Mouse (Mus musculus) myocyte (in vitro differentiated cells): Measurements from ENCODE around the gene Hes6.
A peak's percentile ranks its signal among the peaks of the same experiment; 100 is the strongest.

Experiments
- CEBPB ChIP-seq: IDR thresholded peaks from 2 replicates; pipeline ENCODE4 v1.6.1; 2011; ENCODE audit warnings: mild to moderate bottlenecking, moderate library complexity; ENCODE audit not compliant: poor library complexity, insufficient read depth, severe bottlenecking
- E2F4 ChIP-seq: IDR thresholded peaks from one replicate; pipeline ENCODE4 v1.6.1; 2011; ENCODE audit warnings: mild to moderate bottlenecking, control low read depth, moderate library complexity; ENCODE audit not compliant: insufficient read depth
- MAX ChIP-seq: IDR thresholded peaks from one replicate; pipeline ENCODE4 v1.6.1; 2011; ENCODE audit warnings: low read depth, mild to moderate bottlenecking, control low read depth
- MYOD1 ChIP-seq, 3 experiments: IDR thresholded peaks; one replicate each; pipeline ENCODE4 v1.6.1; 2011; ENCODE audit warnings: control low read depth in 2 of 3, low read depth in 2 of 3, mild to moderate bottlenecking in 2 of 3, moderate library complexity in 1 of 3; ENCODE audit not compliant: insufficient read length in 2 of 3, control insufficient read depth in 1 of 3
- MYOG ChIP-seq, 3 experiments: IDR thresholded peaks; one replicate each; pipeline ENCODE4 v1.6.1; 2011; ENCODE audit warnings: control low read depth in 2 of 3, low read depth in 2 of 3, mild to moderate bottlenecking in 2 of 3; ENCODE audit not compliant: insufficient read length in 2 of 3, control insufficient read depth in 1 of 3, insufficient read depth in 1 of 3
- POLR2A ChIP-seq: IDR thresholded peaks from one replicate; pipeline ENCODE4 v1.6.1; 2011; ENCODE audit warnings: low read depth, mild to moderate bottlenecking, control low read depth, moderate library complexity; ENCODE audit not compliant: insufficient read length
- POLR2AphosphoS2 ChIP-seq: IDR thresholded peaks from one replicate; pipeline ENCODE4 v1.6.1; 2011; ENCODE audit warnings: low read depth, control low read depth; ENCODE audit not compliant: insufficient read length
- REST ChIP-seq: IDR thresholded peaks from one replicate; pipeline ENCODE4 v1.6.1; 2011; ENCODE audit warnings: mild to moderate bottlenecking, control low read depth, moderate library complexity; ENCODE audit not compliant: insufficient read depth, insufficient read length
- SRF ChIP-seq: IDR thresholded peaks from one replicate; pipeline ENCODE4 v1.6.1; 2011; ENCODE audit warnings: low read depth; ENCODE audit not compliant: control insufficient read depth, insufficient read length
- TCF12 ChIP-seq: IDR thresholded peaks from one replicate; pipeline ENCODE4 v1.6.1; 2011; ENCODE audit warnings: mild to moderate bottlenecking, control low read depth; ENCODE audit not compliant: poor library complexity, insufficient read depth, severe bottlenecking
- TCF3 ChIP-seq: IDR thresholded peaks from one replicate; pipeline ENCODE4 v1.6.1; 2011; ENCODE audit warnings: low read depth, control low read depth; ENCODE audit not compliant: insufficient read length
- USF1 ChIP-seq: IDR thresholded peaks from one replicate; pipeline ENCODE4 v1.6.1; 2011; ENCODE audit warnings: low read depth, mild to moderate bottlenecking, control low read depth, moderate library complexity

DNA sequence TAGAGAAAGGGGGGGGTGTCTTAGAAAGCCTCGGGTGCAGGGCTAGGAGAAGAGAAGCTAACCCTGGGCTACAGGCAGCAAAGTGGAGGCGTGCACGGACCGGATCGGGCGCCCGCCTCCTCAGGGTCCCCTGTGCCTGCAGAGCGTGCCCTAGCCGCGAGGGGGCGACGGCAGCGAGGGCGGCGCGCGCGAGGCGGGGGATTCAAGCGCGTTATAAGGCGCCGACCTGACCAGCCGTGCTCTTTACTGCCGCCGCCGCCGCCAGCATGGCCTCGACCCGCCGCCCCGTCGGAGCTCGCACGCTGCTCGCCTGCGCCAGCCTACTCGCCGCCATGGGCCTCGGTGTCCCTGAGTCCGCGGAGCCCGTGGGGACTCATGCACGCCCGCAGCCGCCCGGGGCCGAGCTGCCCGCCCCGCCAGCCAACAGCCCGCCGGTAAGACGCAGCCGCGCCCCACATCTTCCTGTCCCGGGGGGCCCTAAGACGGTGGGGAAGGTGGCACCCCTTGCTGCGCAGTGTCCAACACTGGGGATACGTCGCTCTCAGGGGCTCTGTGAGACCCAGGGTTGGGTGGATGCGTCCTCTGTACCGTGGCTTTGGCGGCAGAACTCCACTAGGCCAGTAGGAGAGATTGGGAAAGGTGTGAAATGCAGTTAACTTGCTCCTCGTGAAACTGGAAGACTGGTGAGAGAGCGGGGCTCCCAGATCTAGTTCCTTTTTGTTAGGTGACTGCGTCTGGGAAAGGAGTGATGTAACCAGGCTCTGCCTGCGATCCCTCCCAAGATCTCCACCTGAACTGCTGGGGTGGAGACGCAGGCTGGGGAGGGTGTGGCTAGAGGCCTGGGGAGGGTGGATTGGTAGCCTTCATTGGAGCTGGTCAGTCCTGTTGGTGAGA, 47.4 kb downstream of the Hes6 start, which contains the start of gene Erfe:
- no peak for TF ChIP-seq CEBPB
- TF ChIP-seq POLR2A = peak; percentile 63
- no peak for TF ChIP-seq USF1
- TF ChIP-seq TCF12 = no peak
- no peak for TF ChIP-seq MYOG (IDR thresholded peaks at IDR 0.05; ENCODE audit: control insufficient read depth in 1 of 3, insufficient read depth in 1 of 3, insufficient read length in 2 of 3, low read depth in 2 of 3)
- no peak for TF ChIP-seq SRF
- TF ChIP-seq E2F4 = peak; percentile 88
- TF ChIP-seq MAX = no peak
- peak; percentile 80 for TF ChIP-seq POLR2AphosphoS2
- no peak for TF ChIP-seq TCF3
- TF ChIP-seq REST = no peak
- TF ChIP-seq MYOD1 (IDR thresholded peaks at IDR 0.05; ENCODE audit: control insufficient read depth in 1 of 3, insufficient read length in 2 of 3, low read depth in 2 of 3) = peak in 1 of 3 experiments; percentile 24
